Mouse (Mus musculus) lung, postnatal 10 days (tissue): ENCODE results near the gene Ssh1.

Experiments used
- DNase-seq: peaks from one replicate; pipeline ENCODE4 v3.0.0; 2021

Ssh1 gene

GRCm38 (mm10) chr5:113887132-113887531, 106.6 kb downstream of the Ssh1 start:
- DNase-seq = peak; percentile 78
